Mouse (Mus musculus): ENCODE results near the gene Nub1.

GRCm38 (mm10) chr5:24733771-24734426 is 48.6 kb downstream of the Nub1 start:
- TF ChIP-seq CTCF (IDR thresholded peaks at IDR 0.05; ENCODE audit: extremely low read depth, insufficient read depth, insufficient read length, insufficient replicate concordance) (no peak), POLR2A (IDR thresholded peaks at IDR 0.05; ENCODE audit: low read depth, low read length) (no peak)

All from spleen, adult 2 months (tissue).